Mouse (Mus musculus) heart, embryonic 13.5 days (tissue): ENCODE data around the gene Sema6b. TPM values are rescaled to one million over a fixed set of nuclear protein-coding genes. Genes with fewer than 3 reads are reported as not detected.
"Not testable (repeated sequence)": the region's sequence is repeated elsewhere in the genome, so short reads cannot be mapped to it uniquely, and the experiment has no call there.

ENCODE experiments used
- ATAC-seq: fragments of 200-750 bp; cut with Nextera tagmentation; 2 replicates; pipeline ENCODE4 v1.8.0; 2017; ENCODE audit warnings: moderate TSS enrichment; ENCODE audit not compliant: insufficient number of reproducible peaks, low FRiP score, low TSS enrichment; ENCODE audit errors: extremely low read depth
- H3K27ac ChIP-seq: fragments of 300-500 bp; sonication (generic); replicated peaks from 2 replicates; pipeline ENCODE4 v1.5.1; 2015; ENCODE audit warnings: moderate library complexity, mild to moderate bottlenecking, inconsistent platforms
- H3K27me3 ChIP-seq: fragments of 300-500 bp; sonication (generic); replicated peaks from 2 replicates; pipeline ENCODE4 v1.6.1; 2015; ENCODE audit warnings: mild to moderate bottlenecking, inconsistent platforms
- H3K36me3 ChIP-seq: fragments of 300-500 bp; sonication (generic); 2 replicates; pipeline ENCODE4 v1.6.1; 2015; ENCODE audit warnings: mild to moderate bottlenecking, inconsistent platforms
- H3K4me1 ChIP-seq: fragments of 300-500 bp; sonication (generic); 2 replicates; pipeline ENCODE4 v1.6.1; 2015; ENCODE audit warnings: inconsistent platforms
- H3K4me2 ChIP-seq: fragments of 300-500 bp; sonication (generic); 2 replicates; pipeline ENCODE4 v1.6.1; 2015; ENCODE audit warnings: inconsistent platforms, mild to moderate bottlenecking, moderate library complexity
- H3K4me3 ChIP-seq: fragments of 300-500 bp; sonication (generic); 2 replicates; pipeline ENCODE4 v1.5.1; 2015; ENCODE audit warnings: moderate library complexity, mild to moderate bottlenecking, inconsistent platforms
- H3K9ac ChIP-seq: fragments of 300-500 bp; sonication (generic); 2 replicates; pipeline ENCODE4 v1.6.1; 2015; ENCODE audit warnings: inconsistent platforms, mild to moderate bottlenecking, moderate library complexity
- H3K9me3 ChIP-seq: fragments of 300-500 bp; sonication (generic); 2 replicates; pipeline ENCODE4 v1.6.1; 2016; ENCODE audit warnings: inconsistent platforms
- WGBS: fragments of 180-500 bp; shearing (Covaris S2); methylation state at CpG from one replicate; pipeline ENCODE4 v1.1.7; 2015; ENCODE audit warnings: mixed read lengths; 5-methylcytosine and 5-hydroxymethylcytosine counted together
- microRNA-seq: library from miRNA; unstranded; fragments of <30 nt; microRNA quantifications from one replicate; pipeline ENCODE4, GENCODE M21; 2016
- polyA plus RNA-seq: library from polyadenylated mRNA; unstranded; fragments of >200 nt; fragmentation: Nextera tagmentation; extraction: Ambion mirVana; gene quantifications from 2 replicates; pipeline ENCODE4 v1.2.1, GENCODE M21; 2015

Sema6b gene
- polyA plus RNA-seq, 1 experiment from 2014 or later = 0.59 TPM

DNA sequence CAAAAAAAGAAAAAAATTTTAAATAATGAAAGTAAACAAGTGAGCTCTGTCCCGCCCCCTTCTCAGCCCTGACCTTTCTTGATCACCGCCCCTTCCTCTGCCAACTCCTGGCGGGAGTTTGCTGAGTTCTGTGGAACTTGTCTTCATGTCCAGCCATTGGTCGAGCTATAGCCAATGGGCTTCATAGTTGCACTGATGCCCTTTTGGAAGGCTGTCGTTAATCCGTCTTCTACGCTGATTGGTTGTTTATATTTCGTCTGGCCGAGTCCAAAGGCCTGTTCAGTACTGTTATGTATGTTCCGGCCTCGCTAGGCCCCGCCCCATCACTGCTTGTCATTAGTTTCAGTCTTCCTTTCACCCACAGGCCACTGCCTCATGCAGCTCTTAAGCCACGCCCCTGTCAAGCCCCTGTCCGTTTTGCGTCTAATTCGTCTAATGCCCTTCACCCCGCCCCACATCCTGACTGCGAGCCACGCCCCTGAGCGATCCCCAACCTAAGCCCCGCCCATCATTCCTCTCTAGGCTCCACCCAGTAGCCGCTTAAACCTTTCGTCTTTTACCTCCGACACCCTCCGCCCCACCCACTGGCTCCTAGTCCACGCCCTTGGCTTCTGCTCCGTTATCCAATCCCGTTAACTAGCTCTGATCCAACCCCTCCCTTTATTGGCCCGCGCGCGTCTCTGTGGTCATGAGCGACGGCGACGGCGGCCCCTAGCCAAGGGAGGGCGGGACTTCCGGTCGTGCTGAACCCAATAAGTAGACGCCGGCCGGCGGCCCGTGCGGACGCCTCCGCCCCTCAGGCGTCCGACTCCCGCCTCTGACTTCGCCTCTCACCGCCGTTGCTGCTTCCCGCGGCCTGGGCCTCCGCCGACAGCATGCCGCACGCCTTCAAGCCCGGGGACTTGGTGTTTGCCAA, 61.0 kb downstream of the Sema6b start, which contains the start of gene Hdgfl2:
Gene Hdgfl2 (plus strand): TSS at position 755 of the 916 bp plus-strand sequence.
- Histone ChIP-seq H3K4me3 (peak within 1 kb of the TSS; percentile 84), H3K36me3 (peaks cover 22% of the 10 kb centered on the region), H3K9ac (peak within 1 kb of the TSS; percentile 94), H3K4me2 (peak within 1 kb of the TSS; percentile 100), H3K9me3 (no peaks in the 10 kb centered on the region), H3K27me3 (no peaks in the 10 kb centered on the region), H3K27ac (peak within 1 kb of the TSS; percentile 77), H3K4me1 (peaks cover 39% of the 10 kb centered on the region)
- WGBS = under 1% methylated on average over 61 of the region's 61 CpGs
- peak; percentile 88 for ATAC-seq

DNA sequence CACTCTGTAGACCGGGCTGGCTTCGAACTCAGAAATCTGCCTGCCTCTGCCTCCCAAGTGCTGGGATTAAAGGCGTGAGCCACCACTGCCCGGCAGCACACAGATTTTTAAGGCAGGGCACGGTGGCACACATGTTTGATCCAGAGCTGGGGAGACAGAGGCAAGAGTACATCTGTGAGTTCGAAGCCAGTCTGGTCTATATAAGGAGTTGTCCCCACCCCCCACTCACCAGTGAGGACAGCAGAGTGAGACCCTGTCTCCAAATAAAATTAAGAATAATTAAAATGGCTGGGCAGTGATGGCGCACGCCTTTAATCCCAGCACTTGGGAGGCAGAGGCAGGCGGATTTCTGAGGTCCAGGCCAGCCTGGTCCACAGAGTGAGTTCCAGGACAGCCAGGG, 61.8 kb downstream of the Sema6b start:
- H3K27me3 ChIP-seq, H3K9me3 ChIP-seq, ATAC-seq: not testable (repeated sequence)
- peak overlapping the region; percentile 84 for H3K4me3 ChIP-seq
- H3K4me2 ChIP-seq = peak overlapping the region; percentile 66
- 58% methylated on average over 9 of the region's 9 CpGs for WGBS
- peaks cover 46% of the 10 kb centered on the region for H3K4me1 ChIP-seq
- peak overlapping the region; percentile 50 for H3K9ac ChIP-seq
- peak overlapping the region; percentile 77 for H3K27ac ChIP-seq
- peaks cover 18% of the 10 kb centered on the region for H3K36me3 ChIP-seq

GRCm38 (mm10) chr17:56077523-56077922, 62.6 kb downstream of the Sema6b start:
- 85% methylated on average over 5 of the region's 5 CpGs for WGBS
- no peak overlapping the region for H3K4me3 ChIP-seq
- no peak overlapping the region for H3K27ac ChIP-seq
- no peaks in the 10 kb centered on the region for H3K27me3 ChIP-seq
- H3K9me3 ChIP-seq = no peaks in the 10 kb centered on the region
- H3K4me1 ChIP-seq = peaks cover 50% of the 10 kb centered on the region
- peaks cover 18% of the 10 kb centered on the region for H3K36me3 ChIP-seq
- ATAC-seq = no peak
- no peak overlapping the region for H3K9ac ChIP-seq
- H3K4me2 ChIP-seq = no peak overlapping the region

- H3K9me3 ChIP-seq = no peaks in the 10 kb centered on the region
- peaks cover 24% of the 10 kb centered on the region for H3K4me1 ChIP-seq
- H3K4me2 ChIP-seq = peak within 1 kb of the TSS; percentile 79
- peak; percentile 20 for ATAC-seq
- peaks cover 38% of the 10 kb centered on the region for H3K36me3 ChIP-seq
- H3K27ac ChIP-seq = peak within 1 kb of the TSS; percentile 97
- peak within 1 kb of the TSS; percentile 92 for H3K9ac ChIP-seq
- WGBS = under 1% methylated on average over 35 of the region's 35 CpGs
- H3K27me3 ChIP-seq = no peaks in the 10 kb centered on the region
- peak within 1 kb of the TSS; percentile 73 for H3K4me3 ChIP-seq
Measured at GRCm38 (mm10) chr17:56074827-56075208, 65.3 kb downstream of the Sema6b start, which contains the start of gene Ubxn6. Gene Ubxn6, minus strand, starts transcription at chr17:56075028.

- ATAC-seq = peak; percentile 48
- Histone ChIP-seq H3K4me3 (peak overlapping the region; percentile 73), H3K27ac (peak overlapping the region; percentile 97), H3K36me3 (peaks cover 43% of the 10 kb centered on the region), H3K9ac (peak overlapping the region; percentile 92), H3K27me3 (no peaks in the 10 kb centered on the region), H3K4me1 (peaks cover 24% of the 10 kb centered on the region), H3K9me3 (no peaks in the 10 kb centered on the region), H3K4me2 (peak overlapping the region; percentile 79)
- 6% methylated on average over 22 of the region's 22 CpGs for WGBS
Measured at GRCm38 (mm10) chr17:56074097-56074826, 65.9 kb downstream of the Sema6b start.

Small RNA genes within 50 kb of the gene (microRNA-seq; reads per million reads assigned to microRNA genes)
- gene Gm44397 = not detected

Other genes starting within 250 kb of the Sema6b start
- gene Zfp959, start 248.2 kb downstream of the Sema6b start, polyA plus RNA-seq = 6.4 and 7.9 TPM in 2 replicates
- gene Zfp119b, start 190.8 kb downstream of the Sema6b start, polyA plus RNA-seq = 3.6 and 4.3 TPM in 2 replicates
- 0.34 and 1.3 TPM in 2 replicates for gene Ebi3, start 187.7 kb downstream of the Sema6b start, polyA plus RNA-seq
- 18.0 and 18.8 TPM in 2 replicates for gene Yju2, start 181.2 kb downstream of the Sema6b start, polyA plus RNA-seq
- 7.9 and 8.7 TPM in 2 replicates for gene Shd, start 169.9 kb downstream of the Sema6b start, polyA plus RNA-seq
- gene Fsd1, start 153.8 kb downstream of the Sema6b start, polyA plus RNA-seq = 4.5 and 5.0 TPM in 2 replicates
- 11.9 and 14.6 TPM in 2 replicates for gene Stap2, start 134.8 kb downstream of the Sema6b start, polyA plus RNA-seq
- gene Mpnd, start 134.6 kb downstream of the Sema6b start, polyA plus RNA-seq = 62.1 and 68.1 TPM in 2 replicates
- 85.0 and 87.6 TPM in 2 replicates for gene Sh3gl1, start 103.7 kb downstream of the Sema6b start, polyA plus RNA-seq
- gene Chaf1a, start 99.9 kb downstream of the Sema6b start, polyA plus RNA-seq = 14.1 and 14.2 TPM in 2 replicates
- gene Ubxn6, start 65.3 kb downstream of the Sema6b start, polyA plus RNA-seq = 37.8 and 44.2 TPM in 2 replicates
- gene Hdgfl2, start 60.7 kb downstream of the Sema6b start, polyA plus RNA-seq = 75.0 and 89.0 TPM in 2 replicates
- 0.05 and 0.07 TPM in 2 replicates for gene Plin4, start 30.5 kb downstream of the Sema6b start, polyA plus RNA-seq
- gene Plin5, start 22.7 kb downstream of the Sema6b start, polyA plus RNA-seq = 0.19 and 0.47 TPM in 2 replicates
- 0.27 TPM in 1 of 2 replicates, not detected in the other for gene Lrg1, start 18.3 kb downstream of the Sema6b start, polyA plus RNA-seq
- gene Tnfaip8l1, start 22.1 kb upstream of the Sema6b start, polyA plus RNA-seq = 6.5 and 6.9 TPM in 2 replicates
- 80.5 and 91.1 TPM in 2 replicates for gene Mydgf, start 43.6 kb upstream of the Sema6b start, polyA plus RNA-seq
- 21.8 and 22.4 TPM in 2 replicates for gene Dpp9, start 78.6 kb upstream of the Sema6b start, polyA plus RNA-seq
- gene Fem1a, start 116.5 kb upstream of the Sema6b start, polyA plus RNA-seq = 17.2 and 18.5 TPM in 2 replicates
- gene Ticam1, start 136.4 kb upstream of the Sema6b start, polyA plus RNA-seq = 7.7 and 8.4 TPM in 2 replicates
- gene Plin3, start 152.5 kb upstream of the Sema6b start, polyA plus RNA-seq = 67.1 and 71.8 TPM in 2 replicates
- not detected in 2 replicates for gene Arrdc5, start 159.9 kb upstream of the Sema6b start, polyA plus RNA-seq
- 70.7 and 74.7 TPM in 2 replicates for gene Uhrf1, start 163.0 kb upstream of the Sema6b start, polyA plus RNA-seq
- gene Kdm4b, start 185.7 kb upstream of the Sema6b start, polyA plus RNA-seq = 25.5 and 25.9 TPM in 2 replicates